Mouse (Mus musculus) thymus, postnatal 10 days (tissue): ENCODE data around the gene Gabrb3.

ENCODE experiments used
- DNase-seq, 2 experiments: peaks; one replicate each; pipeline ENCODE4 v3.0.0; 2021; ENCODE audit warnings: low spot score in 2 of 2

The Gabrb3 gene

DNA sequence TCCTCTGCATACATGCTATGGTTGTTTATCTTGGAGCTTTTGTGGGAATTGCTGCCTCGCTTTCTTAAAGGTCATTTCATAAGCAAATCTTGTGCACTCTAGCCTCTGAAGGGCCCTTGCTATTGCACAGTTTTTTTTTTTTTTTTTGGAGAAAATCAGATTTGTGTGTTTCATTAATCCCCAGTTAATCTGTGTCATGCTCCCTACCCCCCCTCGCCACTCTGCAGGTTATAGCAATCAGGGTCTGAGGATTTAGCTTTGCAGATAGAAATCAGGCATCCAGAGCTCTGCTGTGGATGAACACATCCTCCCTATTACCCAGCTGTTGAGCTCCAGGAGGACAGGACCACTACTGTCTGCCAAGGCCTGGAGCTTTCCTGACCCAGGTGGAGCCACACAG lies at the start of gene Gabrb3:
Gabrb3 (plus strand) TSS at position 301 of the 400 bp plus-strand sequence.
- DNase-seq = no peak

GRCm38 (mm10) chr7:57384112-57384511 lies 35.4 kb upstream of the Gabrb3 start:
- no peak for DNase-seq

DNA sequence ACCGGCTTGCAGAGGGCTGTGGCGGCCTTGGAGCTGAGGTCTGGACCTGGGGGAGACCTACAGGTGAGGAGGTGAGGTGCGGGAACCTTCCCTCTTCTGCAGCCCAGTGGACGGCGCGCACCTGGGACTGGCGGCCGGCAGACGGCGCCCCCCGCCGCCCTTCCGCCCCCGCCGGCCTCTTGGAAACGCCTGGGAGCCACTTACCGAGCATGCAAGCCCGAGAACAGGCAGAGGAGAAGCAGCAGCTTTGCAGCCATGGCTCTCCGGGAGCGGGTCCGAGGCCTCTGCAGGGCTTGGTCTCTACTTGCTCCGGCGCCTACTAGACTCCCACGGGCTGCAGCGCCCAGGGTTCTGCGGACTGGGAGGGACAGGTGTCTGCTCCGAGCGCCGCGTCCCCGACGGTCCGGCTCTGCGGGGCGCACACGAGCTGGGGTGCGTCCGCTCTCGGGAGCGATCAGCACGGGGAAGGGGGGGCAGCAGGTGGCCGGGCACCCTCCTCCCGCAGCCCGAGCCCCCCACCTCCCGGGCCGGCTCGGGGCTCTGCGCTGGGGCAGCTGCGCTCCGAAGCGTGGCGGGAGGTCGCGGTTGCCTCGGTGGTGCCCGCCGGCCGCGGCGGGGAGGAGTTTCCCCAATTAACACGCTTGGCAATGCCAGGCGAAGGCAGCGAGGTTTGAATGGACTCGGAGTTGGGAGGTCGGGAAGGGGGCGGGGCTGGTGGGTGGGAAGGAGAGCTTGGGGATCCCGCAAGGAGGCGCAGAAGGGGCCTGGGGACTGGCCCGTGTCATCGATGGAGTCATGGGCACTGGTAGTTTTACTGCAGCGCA lies 32.8 kb upstream of the Gabrb3 start, which contains the start of gene Gabrg3:
Gabrg3 (minus strand) TSS at position 672 of the 824 bp plus-strand sequence.
- peak in 1 of 2 experiments; percentile 3 for DNase-seq

DNA sequence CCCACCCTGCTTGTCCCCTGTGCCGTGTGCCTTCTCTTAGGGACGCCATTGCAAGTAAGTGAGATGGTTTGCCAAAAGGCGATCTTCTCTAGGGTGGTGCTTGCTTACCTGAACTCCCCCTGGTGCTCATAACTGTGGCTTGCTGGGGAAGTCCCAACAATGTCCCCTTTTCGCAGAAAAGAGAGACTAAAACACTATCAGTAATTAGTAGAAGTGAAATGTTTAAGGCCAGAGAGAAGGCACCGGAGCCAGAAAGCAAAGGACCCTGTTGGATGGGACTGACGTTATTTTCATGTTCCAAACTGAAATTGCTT lies 32.2 kb upstream of the Gabrb3 start:
- no peak for DNase-seq

DNA sequence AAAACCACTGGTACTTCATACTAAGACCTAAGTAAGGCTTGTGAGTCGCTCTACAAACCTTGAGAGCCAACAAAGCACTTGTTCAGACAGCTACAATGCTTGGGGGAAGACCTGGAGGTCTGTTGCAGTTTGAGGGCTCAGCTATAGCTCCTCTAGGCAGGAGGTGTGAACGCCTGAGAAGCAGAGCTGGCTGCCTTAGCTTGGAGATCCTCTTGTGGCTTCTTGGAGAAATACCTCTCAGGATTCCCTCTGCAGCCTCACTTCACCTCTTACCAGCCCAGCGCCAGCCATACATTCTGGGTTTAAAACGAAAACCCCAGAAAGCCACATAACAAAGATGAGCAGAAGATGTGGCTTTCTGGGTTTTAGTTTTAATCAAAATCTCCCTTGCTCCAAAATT lies 29.4 kb upstream of the Gabrb3 start:
- no peak for DNase-seq

DNA sequence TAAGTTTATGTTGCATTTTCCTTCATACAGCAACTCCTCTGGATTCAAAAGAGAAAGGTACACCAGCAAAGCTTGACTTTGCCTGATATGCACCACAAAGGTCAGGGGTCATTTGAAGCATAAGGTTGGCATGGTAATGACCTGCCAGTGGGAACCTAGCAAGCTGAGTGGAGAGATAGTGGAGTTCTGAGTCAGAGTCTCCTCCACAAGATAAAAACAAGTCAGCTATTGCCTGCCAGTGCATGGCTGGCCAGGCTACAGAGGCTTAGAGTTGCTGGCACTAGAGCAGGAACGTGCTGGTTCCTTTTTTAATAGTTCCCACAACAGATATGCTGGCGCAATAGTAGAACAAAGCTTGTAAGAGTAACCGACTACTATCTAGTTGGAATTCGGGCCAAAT lies 25.9 kb upstream of the Gabrb3 start:
- no peak for DNase-seq

- DNase-seq = no peak
These were observed 8.3 kb upstream of the Gabrb3 start for GRCm38 (mm10) chr7:57411163-57411562.

- DNase-seq = no peak
These were observed 6.6 kb upstream of the Gabrb3 start for GRCm38 (mm10) chr7:57412896-57413295.

DNA sequence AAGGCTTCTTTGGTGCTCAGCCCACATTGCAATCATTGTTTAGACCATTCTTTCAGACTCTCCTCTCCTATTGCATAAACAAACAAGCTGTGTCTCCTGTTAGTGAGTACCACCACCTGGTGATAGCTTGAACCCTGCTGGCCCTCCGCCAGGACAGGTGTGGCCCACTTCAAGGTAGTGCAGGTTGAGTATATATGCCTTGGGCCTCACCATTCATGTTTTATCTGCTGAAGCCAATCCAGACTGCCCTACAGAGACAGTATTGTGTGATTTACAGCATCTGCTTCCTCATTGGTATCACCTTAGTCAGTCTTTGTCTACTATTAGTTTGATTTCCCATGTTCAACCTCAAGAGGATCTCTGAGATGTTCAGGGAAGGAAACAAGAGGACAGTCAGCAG lies 1.6 kb downstream of the Gabrb3 start:
- DNase-seq = no peak

GRCm38 (mm10) chr7:57422675-57423074 lies 3.2 kb downstream of the Gabrb3 start:
- no peak for DNase-seq

DNA sequence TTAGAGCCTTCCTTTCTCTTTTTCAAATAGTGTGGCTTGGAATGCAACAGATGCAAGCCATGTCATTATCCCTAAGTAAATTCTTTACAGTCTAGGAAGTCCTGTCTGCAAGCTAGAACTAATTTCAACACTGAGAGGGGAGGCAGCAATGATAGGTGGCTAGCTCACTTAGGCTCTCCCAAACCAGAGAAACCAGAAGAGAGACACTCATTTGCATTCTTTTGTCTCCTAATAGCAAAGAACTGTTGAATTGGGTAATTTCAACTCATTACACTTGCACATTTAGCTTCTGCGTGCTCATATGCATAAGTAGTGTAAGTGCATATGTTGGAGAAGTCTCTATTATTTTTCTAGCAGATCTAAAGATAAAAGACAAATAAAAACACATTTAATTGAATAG lies 28.7 kb downstream of the Gabrb3 start:
- DNase-seq = no peak

- no peak for DNase-seq
These were observed 40.9 kb downstream of the Gabrb3 start for GRCm38 (mm10) chr7:57460354-57460753.

DNA sequence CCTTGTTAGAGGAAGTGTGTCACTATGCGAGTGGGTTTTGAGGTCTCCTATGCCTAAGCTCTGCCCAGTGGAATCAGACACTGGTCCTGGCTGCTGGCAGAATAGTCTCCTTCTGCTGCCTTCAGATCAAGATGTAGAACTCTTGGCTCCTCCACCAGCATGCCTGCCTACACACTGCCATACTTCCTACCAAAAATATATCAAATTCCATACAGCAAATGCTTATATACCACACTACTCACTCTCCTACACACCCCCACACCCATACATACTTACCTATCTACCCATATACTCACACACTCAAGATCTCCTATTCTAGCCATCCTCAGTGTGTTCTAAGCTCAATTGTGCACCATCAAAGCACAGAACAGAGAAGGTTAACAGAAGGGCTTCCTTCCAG lies 51.8 kb downstream of the Gabrb3 start:
- DNase-seq = no peak

DNA sequence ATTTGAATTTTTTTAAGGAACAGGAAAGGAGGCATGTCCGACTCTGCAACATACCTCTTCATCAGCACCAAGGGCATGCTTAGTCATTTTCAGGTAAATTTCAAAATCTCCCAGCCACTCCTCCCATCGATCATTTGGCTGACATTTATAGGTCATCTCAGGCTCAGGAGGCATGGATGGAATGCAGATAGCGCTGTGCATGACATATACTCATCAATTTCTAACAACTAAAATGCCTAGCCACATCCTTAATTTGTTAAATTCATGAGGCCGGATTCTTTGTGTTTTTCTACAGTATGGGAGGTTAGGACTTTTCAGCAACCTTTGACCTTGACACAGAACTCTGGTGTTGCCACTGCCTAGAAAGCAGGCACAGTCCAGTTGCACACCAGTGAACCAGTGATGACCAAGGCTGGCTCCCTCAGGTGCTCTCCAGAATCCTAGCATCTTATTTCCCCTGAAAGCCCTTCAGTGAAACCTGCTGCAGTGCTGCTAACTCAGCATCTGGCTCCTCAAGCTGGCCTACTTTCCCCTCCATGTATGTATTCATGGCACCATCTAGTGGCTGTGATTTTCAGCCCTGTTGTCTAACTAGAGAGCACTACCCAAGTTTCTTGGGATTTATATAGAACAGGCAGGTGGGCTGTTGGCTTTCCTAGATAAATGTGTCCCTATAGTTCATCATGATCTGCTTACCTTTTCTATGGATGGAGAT lies 54.5 kb downstream of the Gabrb3 start:
- DNase-seq = no peak

GRCm38 (mm10) chr7:57482896-57483295 lies 63.4 kb downstream of the Gabrb3 start:
- no peak for DNase-seq

DNA sequence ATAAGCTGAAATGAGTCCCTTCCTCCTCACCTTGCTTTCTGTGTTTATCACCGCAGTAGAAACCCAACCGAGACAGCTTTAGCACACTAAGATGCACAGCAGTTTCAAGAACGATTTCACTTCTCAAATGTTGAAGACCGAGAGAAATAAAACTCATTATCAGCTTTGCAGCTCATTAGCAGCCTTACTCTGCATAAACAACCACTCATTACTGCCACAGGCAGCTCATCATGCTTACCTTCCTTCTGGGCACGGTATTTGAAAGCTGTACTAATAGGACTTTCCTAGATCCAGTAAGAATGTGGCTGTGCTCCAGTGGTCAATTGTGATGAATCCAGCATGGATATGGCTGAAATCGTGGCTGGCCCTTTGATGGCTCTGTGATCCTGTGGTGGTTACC lies 67.4 kb downstream of the Gabrb3 start:
- DNase-seq = no peak

DNA sequence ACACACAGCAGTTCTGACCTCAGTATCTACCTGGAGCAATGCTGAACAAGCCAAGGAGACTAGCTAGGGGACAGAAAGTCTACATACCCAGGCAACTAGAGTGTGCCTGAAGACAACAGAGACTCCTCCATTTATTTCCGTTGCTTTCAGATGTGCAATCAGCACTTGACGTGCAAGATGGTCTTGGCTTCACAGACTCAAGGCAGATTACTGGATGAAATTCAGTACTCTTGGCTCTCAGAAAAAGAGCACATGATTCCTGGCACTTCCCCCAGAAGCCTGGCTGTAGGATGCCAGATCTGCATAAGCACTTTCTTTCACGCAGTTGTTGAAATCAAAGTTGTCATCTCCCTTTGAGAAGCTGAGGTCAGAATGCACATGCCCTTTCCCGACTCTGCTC lies 72.3 kb downstream of the Gabrb3 start:
- DNase-seq = no peak

DNA sequence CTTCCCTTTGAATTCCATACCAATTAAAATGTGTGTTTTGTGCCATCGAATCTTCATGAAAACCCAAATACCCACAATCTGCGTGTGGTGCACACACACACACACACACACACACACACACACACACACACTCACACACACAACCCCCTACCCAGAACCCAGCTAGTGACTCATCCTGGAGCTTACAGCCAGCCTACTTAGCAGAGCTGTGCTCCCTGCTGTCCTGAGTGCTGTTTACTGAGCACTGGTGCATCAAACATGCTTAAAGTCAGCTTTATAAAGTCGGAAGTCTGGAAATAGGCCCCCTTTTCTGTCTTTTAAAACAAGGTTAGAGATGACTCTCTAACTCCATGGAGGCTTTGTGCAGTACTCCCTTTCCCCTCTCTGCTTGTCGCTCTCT lies 83.3 kb downstream of the Gabrb3 start:
- DNase-seq = no peak

GRCm38 (mm10) chr7:57508860-57509632 lies 89.6 kb downstream of the Gabrb3 start:
- no peak for DNase-seq

DNA sequence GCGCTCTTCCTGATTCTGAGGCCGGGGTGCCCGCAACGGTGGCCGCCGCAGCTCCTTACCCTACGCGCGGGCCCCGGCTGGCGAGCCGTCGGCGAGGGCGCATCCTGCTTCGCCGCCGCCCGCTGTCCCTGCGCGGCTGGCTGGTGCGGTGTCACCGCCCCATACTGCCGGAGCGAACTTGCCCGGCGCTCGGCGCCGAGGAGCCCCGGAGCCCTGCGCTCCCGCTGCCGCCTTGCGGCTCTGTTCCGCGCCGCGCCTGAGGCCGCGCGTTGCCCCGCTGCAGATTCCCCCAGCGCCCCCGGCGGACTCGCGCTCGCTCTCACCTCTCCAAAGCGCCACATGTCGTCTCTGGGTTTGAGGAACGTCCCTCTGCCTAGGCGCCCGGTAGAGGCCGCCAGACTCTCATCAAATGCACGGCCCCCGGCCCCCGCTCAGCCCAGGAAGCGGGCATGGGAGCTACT lies 90.2 kb downstream of the Gabrb3 start, which contains the start of gene Gabra5:
Gabra5 (minus strand) TSS at position 379 of the 461 bp plus-strand sequence.
- DNase-seq = no peak

GRCm38 (mm10) chr7:57512955-57513354 lies 93.5 kb downstream of the Gabrb3 start:
- DNase-seq = no peak

DNA sequence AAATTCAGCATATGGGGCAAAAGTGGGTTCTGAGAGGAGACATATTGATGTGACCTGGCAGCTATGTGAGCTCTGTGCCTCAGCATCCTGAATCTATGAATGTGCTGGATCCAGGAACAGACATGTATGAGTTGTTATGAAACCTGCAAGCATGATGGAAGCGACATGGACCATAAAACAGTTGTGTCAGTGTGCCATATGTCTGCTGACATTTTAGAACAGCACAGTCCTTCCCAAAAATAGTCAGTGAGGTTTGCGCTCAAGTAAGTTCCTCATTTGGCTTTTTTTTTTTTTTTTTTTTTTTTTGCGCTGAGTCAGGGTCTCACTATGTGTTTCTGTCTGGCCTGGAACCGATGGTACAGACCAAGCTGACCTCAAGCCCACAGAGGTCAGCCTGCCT lies 110.0 kb downstream of the Gabrb3 start:
- DNase-seq = no peak
